Mouse (Mus musculus) heart, embryonic 12.5 days (tissue): ENCODE measurements around the gene Phb2. TPM values are rescaled to one million over a fixed set of nuclear protein-coding genes. Genes with fewer than 3 reads are reported as not detected.

Experiments
- ATAC-seq: fragments of 200-750 bp; cut with Nextera tagmentation; 2 replicates; pipeline ENCODE4 v1.8.0; 2017; ENCODE audit warnings: moderate TSS enrichment, moderate library complexity; ENCODE audit not compliant: insufficient number of reproducible peaks, low FRiP score
- H3K27ac ChIP-seq: fragments of 300-500 bp; sonication (generic); 2 replicates; pipeline ENCODE4 v1.5.1; 2016; ENCODE audit warnings: mild to moderate bottlenecking, moderate library complexity; ENCODE audit not compliant: poor library complexity, severe bottlenecking
- H3K27me3 ChIP-seq: fragments of 300-500 bp; sonication (generic); replicated peaks from 2 replicates; pipeline ENCODE4 v1.6.1; 2016; ENCODE audit warnings: mild to moderate bottlenecking, moderate library complexity
- H3K36me3 ChIP-seq: fragments of 300-500 bp; sonication (generic); 2 replicates; pipeline ENCODE4 v1.6.1; 2016; ENCODE audit warnings: mild to moderate bottlenecking, moderate library complexity
- H3K4me1 ChIP-seq: fragments of 300-500 bp; sonication (generic); replicated peaks from 2 replicates; pipeline ENCODE4 v1.6.1; 2016; ENCODE audit warnings: mild to moderate bottlenecking
- H3K4me2 ChIP-seq: fragments of 300-500 bp; sonication (generic); 2 replicates; pipeline ENCODE4 v1.6.1; 2016; ENCODE audit warnings: mild to moderate bottlenecking, moderate library complexity
- H3K4me3 ChIP-seq: fragments of 300-500 bp; sonication (generic); 2 replicates; pipeline ENCODE4 v1.5.1; 2016; ENCODE audit warnings: mild to moderate bottlenecking
- H3K9ac ChIP-seq: fragments of 300-500 bp; sonication (generic); 2 replicates; pipeline ENCODE4 v1.6.1; 2016; ENCODE audit warnings: mild to moderate bottlenecking, moderate library complexity
- H3K9me3 ChIP-seq: fragments of 300-500 bp; sonication (generic); replicated peaks from 2 replicates; pipeline ENCODE4 v1.6.1; 2016; ENCODE audit warnings: mild to moderate bottlenecking, moderate library complexity
- WGBS: fragments of 180-500 bp; shearing (Covaris S2); methylation state at CpG from one replicate; pipeline ENCODE4 v1.1.7; 2016; 5-methylcytosine and 5-hydroxymethylcytosine counted together
- polyA plus RNA-seq: library from polyadenylated mRNA; unstranded; fragments of >200 nt; fragmentation: Nextera tagmentation; extraction: Ambion mirVana; gene quantifications from 2 replicates; pipeline ENCODE4 v1.2.1, GENCODE M21; 2016

Gene Phb2
- polyA plus RNA-seq, 1 experiment from 2014 or later: 349 TPM

GRCm38 (mm10) chr6:124755306-124755705 is 43.2 kb downstream of the Phb2 start:
- Histone ChIP-seq H3K4me2 (peak overlapping the region; percentile 80), H3K27ac (peak overlapping the region; percentile 90; the same call in 1 of the 2 replicates), H3K4me3 (peak overlapping the region; percentile 81), H3K36me3 (no peaks in the 10 kb centered on the region), H3K27me3 (no peaks in the 10 kb centered on the region), H3K9me3 (no peaks in the 10 kb centered on the region), H3K4me1 (peaks cover 43% of the 10 kb centered on the region), H3K9ac (peak overlapping the region; percentile 95)
- WGBS: 7% methylated on average over 3 of the region's 3 CpGs
- no peak for ATAC-seq

GRCm38 (mm10) chr6:124755831-124756595 is 43.9 kb downstream of the Phb2 start, which contains the start of the genes Gm45234 and Atn1:
Gene Gm45234, minus strand, starts transcription at chr6:124756021.
Gene Atn1, minus strand, starts transcription at chr6:124756524.
- Histone ChIP-seq H3K27ac (peak within 1 kb of the TSS; percentile 90), H3K27me3 (no peaks in the 10 kb centered on the region), H3K4me2 (peak within 1 kb of the TSS; percentile 80), H3K36me3 (no peaks in the 10 kb centered on the region), H3K4me1 (peaks cover 43% of the 10 kb centered on the region), H3K9ac (peak within 1 kb of the TSS; percentile 95), H3K9me3 (no peaks in the 10 kb centered on the region), H3K4me3 (peak within 1 kb of the TSS; percentile 81)
- under 1% methylated on average over 71 of the region's 100 CpGs for WGBS
- ATAC-seq: peak; percentile 73

DNA sequence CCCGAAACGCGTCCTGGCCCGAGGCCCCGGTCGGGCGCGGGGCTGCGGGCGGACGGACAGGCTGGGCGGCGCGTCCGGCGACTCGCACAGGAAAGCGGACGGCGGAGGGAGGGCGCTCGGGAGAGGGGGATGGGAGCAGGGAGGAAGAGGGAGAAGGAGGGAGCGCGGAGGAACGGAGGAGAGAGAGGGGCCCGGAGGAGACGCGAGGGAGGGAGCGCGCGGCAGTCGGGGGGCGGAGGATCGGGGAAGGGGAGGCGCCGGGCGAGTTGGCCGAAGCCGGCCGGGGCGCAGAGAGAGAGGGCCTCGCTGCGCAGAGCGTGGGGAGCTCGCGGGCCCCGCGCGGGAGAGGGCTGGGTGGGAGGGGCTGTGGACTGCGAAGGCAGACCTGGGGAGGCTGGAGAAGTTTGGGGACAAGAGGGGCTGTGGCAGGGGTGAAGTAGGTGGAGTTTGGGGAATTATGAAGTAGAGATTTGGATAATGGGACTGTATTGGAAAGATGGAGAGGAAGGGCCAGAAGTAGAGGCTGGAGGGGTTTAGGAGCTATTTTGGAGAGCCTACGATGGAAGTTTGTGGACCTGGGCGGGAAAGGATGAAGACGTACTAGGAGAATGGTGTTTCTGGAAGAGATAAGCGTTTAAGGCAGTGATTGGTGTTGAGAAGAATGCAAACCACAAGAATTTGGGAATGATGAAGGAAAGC is 44.7 kb downstream of the Phb2 start:
- Histone ChIP-seq H3K4me1 (peaks cover 43% of the 10 kb centered on the region), H3K36me3 (no peaks in the 10 kb centered on the region), H3K9ac (peak overlapping the region; percentile 95), H3K27me3 (no peaks in the 10 kb centered on the region), H3K4me3 (peak overlapping the region; percentile 81), H3K9me3 (no peaks in the 10 kb centered on the region), H3K4me2 (peak overlapping the region; percentile 80), H3K27ac (peak overlapping the region; percentile 90)
- WGBS: 2% methylated on average over 48 of the region's 54 CpGs
- ATAC-seq: peak; percentile 71

DNA sequence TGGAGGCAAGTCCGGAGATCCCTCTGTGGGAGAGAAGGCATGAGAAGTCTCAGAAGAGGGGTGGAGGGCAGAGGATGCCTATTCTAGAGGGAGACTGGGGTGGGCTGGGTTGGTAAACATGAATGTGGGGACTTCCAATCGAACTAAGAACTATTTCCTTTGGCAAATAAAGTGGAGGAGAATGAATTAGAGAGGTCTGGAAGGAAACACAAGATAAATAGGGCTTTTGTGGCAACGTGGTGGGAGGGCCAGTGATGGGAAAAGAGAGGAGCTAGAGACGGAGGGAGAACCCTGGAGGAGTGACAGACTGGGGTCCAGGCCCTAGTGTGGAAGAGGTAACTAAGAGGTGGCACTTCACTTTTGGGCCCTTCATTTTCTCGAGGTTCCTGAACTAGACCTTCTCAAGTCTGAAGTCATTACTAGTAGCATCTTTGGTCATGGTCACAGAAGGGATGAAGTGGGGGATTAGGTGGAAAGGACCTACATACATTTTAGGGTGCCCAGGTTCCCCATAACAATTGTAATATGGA is 45.3 kb downstream of the Phb2 start:
- no peaks in the 10 kb centered on the region for H3K9me3 ChIP-seq
- peak overlapping the region; percentile 80 for H3K4me2 ChIP-seq
- no peaks in the 10 kb centered on the region for H3K36me3 ChIP-seq
- H3K27ac ChIP-seq: peak overlapping the region; percentile 90
- H3K4me1 ChIP-seq: peaks cover 43% of the 10 kb centered on the region
- peak overlapping the region; percentile 81 for H3K4me3 ChIP-seq
- WGBS: 13% methylated on average over 5 of the region's 5 CpGs
- ATAC-seq: no peak
- H3K27me3 ChIP-seq: 0 out of 2 replicates have a peak, but pooled peaks cover 5% of the 10 kb centered on the region
- peak overlapping the region; percentile 95 for H3K9ac ChIP-seq

GRCm38 (mm10) chr6:124757909-124758848 is 46.0 kb downstream of the Phb2 start:
- Histone ChIP-seq H3K27me3 (peaks cover 12% of the 10 kb centered on the region; the same call in 1 of the 2 replicates), H3K27ac (peak overlapping the region; percentile 90), H3K4me1 (peaks cover 43% of the 10 kb centered on the region), H3K9ac (peak overlapping the region; percentile 95), H3K4me2 (peak overlapping the region; percentile 80), H3K9me3 (no peaks in the 10 kb centered on the region), H3K36me3 (no peaks in the 10 kb centered on the region), H3K4me3 (peak overlapping the region; percentile 81)
- WGBS: 50% methylated on average over 5 of the region's 5 CpGs
- ATAC-seq: no peak

DNA sequence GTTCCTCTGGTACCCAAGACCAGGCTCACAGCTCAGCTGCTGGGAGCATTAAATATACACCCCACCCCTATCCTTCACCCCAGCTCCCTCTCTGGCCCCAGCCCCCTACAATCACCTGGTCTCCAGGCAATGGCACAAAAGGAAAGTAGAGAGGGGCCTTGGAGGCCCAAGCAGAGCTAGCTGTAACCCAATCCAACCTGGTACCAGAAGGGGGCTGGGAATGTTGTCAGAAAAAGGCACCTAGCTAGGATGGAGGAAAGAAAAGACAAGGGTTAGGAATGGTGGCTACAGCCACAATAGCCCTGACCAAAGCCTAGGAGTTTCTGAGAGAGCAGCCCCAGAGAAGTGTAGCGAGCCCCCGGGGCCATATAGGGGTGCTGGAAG is 46.7 kb downstream of the Phb2 start:
- ATAC-seq: no peak
- H3K9me3 ChIP-seq: no peaks in the 10 kb centered on the region
- H3K27ac ChIP-seq: peak overlapping the region; percentile 90; the same call in 1 of the 2 replicates
- peaks cover 38% of the 10 kb centered on the region for H3K4me1 ChIP-seq
- 58% methylated on average over 2 of the region's 2 CpGs for WGBS
- H3K27me3 ChIP-seq: peaks cover 19% of the 10 kb centered on the region; the same call in 1 of the 2 replicates
- H3K4me3 ChIP-seq: no peak overlapping the region
- H3K9ac ChIP-seq: peak overlapping the region; percentile 48
- no peaks in the 10 kb centered on the region for H3K36me3 ChIP-seq
- H3K4me2 ChIP-seq: peak overlapping the region; percentile 42

DNA sequence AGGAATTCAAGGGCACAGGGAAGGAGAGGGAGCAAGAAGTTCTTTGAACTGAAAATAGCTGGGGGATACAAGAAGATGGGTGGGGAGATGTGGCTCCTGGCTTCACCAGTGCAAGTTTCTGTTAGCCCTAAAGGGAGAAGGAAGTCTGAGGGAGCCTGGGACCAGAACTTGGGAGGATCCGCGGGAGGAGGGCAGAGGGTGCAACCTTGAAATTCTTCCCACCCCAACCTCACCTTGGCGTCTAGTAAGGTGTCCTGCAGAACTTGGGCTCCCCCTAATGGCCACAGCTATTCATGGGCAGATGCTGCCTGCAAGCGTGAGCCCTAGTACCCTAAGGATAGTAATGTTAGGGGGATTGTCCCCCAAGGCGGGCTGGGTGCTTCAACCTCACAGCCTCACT is 47.1 kb downstream of the Phb2 start:
- WGBS: 3% methylated on average over 5 of the region's 5 CpGs
- no peak overlapping the region for H3K4me3 ChIP-seq
- H3K36me3 ChIP-seq: no peaks in the 10 kb centered on the region
- peaks cover 35% of the 10 kb centered on the region for H3K4me1 ChIP-seq
- ATAC-seq: peak; percentile 31; the same call in 1 of the 2 replicates
- peaks cover 23% of the 10 kb centered on the region; the same call in 1 of the 2 replicates for H3K27me3 ChIP-seq
- peak overlapping the region; percentile 42 for H3K4me2 ChIP-seq
- H3K9me3 ChIP-seq: no peaks in the 10 kb centered on the region
- H3K9ac ChIP-seq: peak overlapping the region; percentile 48; the same call in 1 of the 2 replicates
- H3K27ac ChIP-seq: peak overlapping the region; percentile 90; the same call in 1 of the 2 replicates

- Histone ChIP-seq H3K4me1 (peaks cover 26% of the 10 kb centered on the region), H3K9me3 (no peaks in the 10 kb centered on the region), H3K4me3 (no peak overlapping the region), H3K27ac (no peak overlapping the region), H3K27me3 (peaks cover 45% of the 10 kb centered on the region), H3K4me2 (no peak overlapping the region), H3K9ac (no peak overlapping the region), H3K36me3 (no peaks in the 10 kb centered on the region)
- WGBS: 75% methylated on average over 7 of the region's 7 CpGs
- ATAC-seq: no peak
These were observed 53.8 kb downstream of the Phb2 start for GRCm38 (mm10) chr6:124765951-124766350.
